Mouse (Mus musculus) heart, embryonic 11.5 days (tissue): ENCODE measurements around the gene Cadm1. TPM values are rescaled to one million over a fixed set of nuclear protein-coding genes. Genes with fewer than 3 reads are reported as not detected.

ENCODE experiments used
- ATAC-seq: fragments of 200-750 bp; cut with Nextera tagmentation; replicated peaks from 2 replicates; pipeline ENCODE4 v1.8.0; 2017; ENCODE audit warnings: moderate library complexity; ENCODE audit not compliant: insufficient number of reproducible peaks, low FRiP score, low TSS enrichment
- H3K27ac ChIP-seq: fragments of 300-500 bp; sonication (generic); 2 replicates; pipeline ENCODE4 v1.5.1; 2014; ENCODE audit warnings: mild to moderate bottlenecking, low read depth, low read length
- H3K27me3 ChIP-seq: fragments of 300-500 bp; sonication (generic); 2 replicates; pipeline ENCODE4 v1.6.1; 2014; ENCODE audit warnings: mild to moderate bottlenecking, low read length, mixed read lengths; ENCODE audit not compliant: control insufficient read depth, insufficient read depth
- H3K36me3 ChIP-seq: fragments of 300-500 bp; sonication (generic); 2 replicates; pipeline ENCODE4 v1.6.1; 2014; ENCODE audit warnings: mild to moderate bottlenecking, low read length, moderate library complexity, mixed read lengths; ENCODE audit not compliant: control insufficient read depth, insufficient read depth
- H3K4me1 ChIP-seq: fragments of 300-500 bp; sonication (generic); 2 replicates; pipeline ENCODE4 v1.6.1; 2014; ENCODE audit warnings: low read length; ENCODE audit not compliant: control insufficient read depth, insufficient read depth
- H3K4me2 ChIP-seq: fragments of 300-500 bp; sonication (generic); 2 replicates; pipeline ENCODE4 v1.6.1; 2014; ENCODE audit warnings: mild to moderate bottlenecking, moderate library complexity
- H3K4me3 ChIP-seq: fragments of 300-500 bp; sonication (generic); 2 replicates; pipeline ENCODE4 v1.5.1; 2014; ENCODE audit warnings: low read depth, low read length
- H3K9ac ChIP-seq: fragments of 300-500 bp; sonication (generic); 2 replicates; pipeline ENCODE4 v1.6.1; 2014; ENCODE audit warnings: mild to moderate bottlenecking, low read depth, low read length, moderate library complexity
- H3K9me3 ChIP-seq: fragments of 300-500 bp; sonication (generic); replicated peaks from 2 replicates; pipeline ENCODE4 v1.6.1; 2016; ENCODE audit warnings: low read length; ENCODE audit not compliant: control insufficient read depth
- WGBS: fragments of 180-500 bp; shearing (Covaris S2); extraction: QIAGEN DNeasy Blood & Tissue Kit; methylation state at CpG from one replicate; pipeline ENCODE4 v1.1.7; 2014; ENCODE audit not compliant: insufficient replicate concordance; 5-methylcytosine and 5-hydroxymethylcytosine counted together
- polyA plus RNA-seq: library from polyadenylated mRNA; unstranded; fragments of >200 nt; fragmentation: Nextera tagmentation; extraction: Ambion mirVana; gene quantifications from 2 replicates; pipeline ENCODE4 v1.2.1, GENCODE M21; 2014

Cadm1 gene
- polyA plus RNA-seq, 1 experiment from 2014 or later = 30.3 TPM

DNA sequence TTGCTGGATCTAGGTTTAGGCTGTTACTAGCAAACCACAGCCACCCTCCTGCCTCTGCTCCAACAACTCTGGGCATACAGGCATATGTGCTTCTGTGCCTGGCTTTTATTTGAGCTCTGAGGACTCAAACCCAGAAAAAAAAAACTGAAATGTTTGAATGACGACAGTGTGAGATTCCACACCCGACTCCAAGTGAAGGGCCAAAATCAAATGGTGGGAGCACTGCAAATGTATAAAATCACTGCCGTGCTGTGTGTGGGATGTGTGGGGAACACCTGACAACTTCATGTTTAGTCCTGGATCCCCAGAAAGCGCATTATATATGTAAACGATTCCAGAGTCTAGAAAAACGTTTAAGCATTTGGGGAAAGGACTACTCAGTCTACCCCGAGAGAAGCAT, 373.7 kb downstream of the Cadm1 start:
- ATAC-seq = no peak
- no peak overlapping the region for H3K4me3 ChIP-seq
- no peaks in the 10 kb centered on the region for H3K27me3 ChIP-seq
- WGBS = 58% methylated on average over 7 of the region's 7 CpGs
- H3K4me2 ChIP-seq = no peak overlapping the region
- no peaks in the 10 kb centered on the region for H3K9me3 ChIP-seq
- no peak overlapping the region for H3K27ac ChIP-seq
- H3K4me1 ChIP-seq = no peaks in the 10 kb centered on the region
- H3K36me3 ChIP-seq = no peaks in the 10 kb centered on the region
- no peak overlapping the region for H3K9ac ChIP-seq

DNA sequence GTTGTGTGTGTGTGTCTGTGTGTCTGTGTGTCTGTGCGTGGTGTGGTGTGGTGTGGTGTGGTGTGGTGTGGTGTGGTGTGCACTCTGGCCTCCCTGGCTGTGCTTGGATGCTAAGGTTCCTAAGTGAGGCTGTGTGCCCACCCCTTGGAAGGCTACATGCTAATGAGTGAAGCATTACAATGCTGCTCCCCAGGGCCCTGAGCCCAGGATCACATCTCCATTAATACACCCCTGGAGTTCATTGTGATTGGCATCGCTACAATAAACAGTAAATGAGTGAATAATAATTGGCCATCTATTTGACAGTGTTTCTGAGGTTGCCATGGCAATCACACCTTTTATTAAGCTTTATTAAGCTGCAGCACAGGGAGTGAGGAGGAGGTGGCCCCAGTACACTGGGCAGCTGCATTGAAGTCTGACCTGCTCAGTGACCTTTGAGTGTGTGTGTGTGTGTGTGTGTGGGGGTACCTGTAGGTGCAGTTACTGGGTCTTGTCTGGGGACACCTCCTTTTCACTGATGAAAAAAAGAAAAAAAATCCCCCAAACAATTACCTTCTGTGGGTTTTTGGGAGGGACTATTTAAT, 374.5 kb downstream of the Cadm1 start:
- Histone ChIP-seq H3K27ac (no peak overlapping the region), H3K4me2 (no peak overlapping the region), H3K4me3 (no peak overlapping the region), H3K36me3 (no peaks in the 10 kb centered on the region), H3K4me1 (no peaks in the 10 kb centered on the region), H3K27me3 (no peaks in the 10 kb centered on the region), H3K9ac (no peak overlapping the region), H3K9me3 (no peaks in the 10 kb centered on the region)
- ATAC-seq = no peak
- 66% methylated on average over 2 of the region's 2 CpGs for WGBS

DNA sequence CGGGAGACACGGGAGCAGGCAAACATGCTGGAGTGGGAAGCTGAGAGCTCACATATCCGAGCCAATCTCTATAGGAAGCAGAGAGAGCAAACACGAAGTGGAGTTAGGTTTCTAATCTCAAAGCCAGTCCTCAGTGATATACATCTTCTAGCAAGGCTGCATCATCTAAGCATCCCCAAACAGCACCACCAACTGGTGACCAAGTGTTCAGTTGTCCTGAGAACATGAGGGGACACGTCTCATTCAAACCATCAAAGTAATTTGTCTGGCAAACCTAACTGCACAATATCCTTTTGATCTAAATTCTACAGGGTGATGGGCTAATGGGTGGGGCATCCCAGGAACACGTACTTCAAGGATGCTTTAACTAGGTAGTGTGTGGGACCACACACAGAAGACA, 376.5 kb downstream of the Cadm1 start:
- Histone ChIP-seq H3K4me1 (no peaks in the 10 kb centered on the region; the same call in 1 of the 2 replicates), H3K4me2 (no peak overlapping the region), H3K4me3 (no peak overlapping the region), H3K27ac (no peak overlapping the region), H3K9ac (no peak overlapping the region), H3K36me3 (no peaks in the 10 kb centered on the region), H3K9me3 (no peaks in the 10 kb centered on the region), H3K27me3 (peaks cover 3% of the 10 kb centered on the region; the same call in 1 of the 2 replicates)
- no peak for ATAC-seq
- 60% methylated on average over 6 of the region's 6 CpGs for WGBS
